Mouse (Mus musculus) midbrain, postnatal 0 days (tissue): Measurements from ENCODE around the gene Klhdc3. TPM values are rescaled to one million over a fixed set of nuclear protein-coding genes. Genes with fewer than 3 reads are reported as not detected.

ENCODE experiments used
- ATAC-seq: fragments of 200-750 bp; cut with Nextera tagmentation; 2 replicates; pipeline ENCODE4 v1.8.0; 2017; ENCODE audit warnings: moderate number of reproducible peaks, mild to moderate bottlenecking, moderate TSS enrichment, moderate library complexity; ENCODE audit not compliant: low FRiP score
- DNase-seq: peaks from one replicate; pipeline ENCODE4 v3.0.0-alpha.2; 2015; ENCODE audit warnings: low spot score
- H3K27ac ChIP-seq: fragments of 300-500 bp; sonication (generic); 2 replicates; pipeline ENCODE4 v1.5.1; 2014; ENCODE audit warnings: low read depth, mild to moderate bottlenecking, low read length, mixed read lengths
- H3K27me3 ChIP-seq: fragments of 300-500 bp; sonication (generic); 2 replicates; pipeline ENCODE4 v1.6.1; 2014; ENCODE audit warnings: low read length, control low read depth, mixed read lengths; ENCODE audit not compliant: insufficient read depth
- H3K36me3 ChIP-seq: fragments of 300-500 bp; sonication (generic); 2 replicates; pipeline ENCODE4 v1.6.1; 2014; ENCODE audit warnings: low read length, control low read depth, mixed read lengths; ENCODE audit not compliant: insufficient read depth
- H3K4me1 ChIP-seq: fragments of 300-500 bp; sonication (generic); 2 replicates; pipeline ENCODE4 v1.6.1; 2014; ENCODE audit warnings: mild to moderate bottlenecking, control low read depth, antibody characterized with exemption, low read length, mixed read lengths; ENCODE audit not compliant: insufficient read depth
- H3K4me2 ChIP-seq: fragments of 300-500 bp; sonication (generic); 2 replicates; pipeline ENCODE4 v1.6.1; 2014; ENCODE audit warnings: low read depth, mild to moderate bottlenecking, low read length, mixed read lengths; ENCODE audit not compliant: poor library complexity, severe bottlenecking
- H3K4me3 ChIP-seq: fragments of 300-500 bp; sonication (generic); 2 replicates; pipeline ENCODE4 v1.5.1; 2014; ENCODE audit warnings: low read depth, mild to moderate bottlenecking, low read length, moderate library complexity
- H3K9ac ChIP-seq: fragments of 300-500 bp; sonication (generic); replicated peaks from 2 replicates; pipeline ENCODE4 v1.6.1; 2014; ENCODE audit warnings: mild to moderate bottlenecking, low read length, moderate library complexity, mixed read lengths; ENCODE audit not compliant: poor library complexity, severe bottlenecking
- H3K9me3 ChIP-seq: fragments of 300-500 bp; sonication (generic); 2 replicates; pipeline ENCODE4 v1.6.1; 2016; ENCODE audit warnings: low read length, control low read depth
- CTCF ChIP-seq: IDR thresholded peaks from 2 replicates; pipeline ENCODE4 v1.5.1; 2016; ENCODE audit warnings: antibody characterized with exemption, mild to moderate bottlenecking
- WGBS: fragments of 180-500 bp; shearing (Covaris S2); extraction: QIAGEN DNeasy Blood & Tissue Kit; methylation state at CpG from one replicate; pipeline ENCODE4 v1.1.7; 2014; 5-methylcytosine and 5-hydroxymethylcytosine counted together
- polyA plus RNA-seq: library from polyadenylated mRNA; unstranded; fragments of >200 nt; fragmentation: Nextera tagmentation; extraction: Ambion mirVana; gene quantifications from 2 replicates; pipeline ENCODE4 v1.2.1, GENCODE M21; 2015
- total RNA-seq: library from RNA; depleted of rRNA; stranded (reverse); fragments of >200 nt; gene quantifications from 2 replicates; pipeline ENCODE4 v1.2.3, GENCODE M21; 2014

Klhdc3 gene
- total and polyA plus RNA-seq, 2 experiments from 2014 or later: 98.7 to 185 TPM

- no peaks in the 10 kb centered on the region for H3K27me3 ChIP-seq
- H3K9me3 ChIP-seq: no peaks in the 10 kb centered on the region
- peaks cover 41% of the 10 kb centered on the region for H3K36me3 ChIP-seq
- 94% methylated on average over 9 of the region's 9 CpGs for WGBS
- H3K4me3 ChIP-seq: peak within 1 kb of the TSS; percentile 91; the same call in 1 of the 2 replicates
- peak within 1 kb of the TSS; percentile 59 for H3K4me2 ChIP-seq
- DNase-seq (no peak), ATAC-seq (no peak)
- no peak for TF ChIP-seq CTCF
- peak within 1 kb of the TSS; percentile 83 for H3K9ac ChIP-seq
- H3K27ac ChIP-seq: no peak within 1 kb of the TSS
- peaks cover 22% of the 10 kb centered on the region; the same call in 1 of the 2 replicates for H3K4me1 ChIP-seq
These were observed 2.3 kb downstream of the Klhdc3 start, which contains the start of gene Mea1 for GRCm38 (mm10) chr17:46678416-46678815. Gene Mea1, plus strand, starts transcription at chr17:46678793.

- WGBS: 17% methylated on average over 15 of the region's 15 CpGs
- ATAC-seq (peak; percentile 10; the same call in 1 of the 2 replicates), DNase-seq (no peak)
- Histone ChIP-seq H3K4me1 (peaks cover 21% of the 10 kb centered on the region; the same call in 1 of the 2 replicates), H3K9ac (peak overlapping the region; percentile 55), H3K27me3 (no peaks in the 10 kb centered on the region), H3K36me3 (peaks cover 47% of the 10 kb centered on the region), H3K4me2 (peak overlapping the region; percentile 83), H3K4me3 (peak overlapping the region; percentile 58), H3K27ac (peak overlapping the region; percentile 33), H3K9me3 (no peaks in the 10 kb centered on the region)
- no peak for TF ChIP-seq CTCF
These were observed 6.0 kb downstream of the Klhdc3 start for GRCm38 (mm10) chr17:46674530-46675283.

- under 1% methylated on average over 43 of the region's 43 CpGs for WGBS
- Histone ChIP-seq H3K4me3 (peak within 1 kb of the TSS; percentile 58), H3K4me2 (peak within 1 kb of the TSS; percentile 83), H3K9ac (peak within 1 kb of the TSS; percentile 55), H3K27me3 (no peaks in the 10 kb centered on the region), H3K36me3 (peaks cover 52% of the 10 kb centered on the region), H3K9me3 (no peaks in the 10 kb centered on the region), H3K4me1 (peaks cover 14% of the 10 kb centered on the region; the same call in 1 of the 2 replicates), H3K27ac (peak within 1 kb of the TSS; percentile 55)
- DNase-seq: peak; percentile 95
- TF ChIP-seq CTCF: no peak
- ATAC-seq: peak; percentile 85
These were observed 6.7 kb downstream of the Klhdc3 start, which contains the start of gene Rrp36 for GRCm38 (mm10) chr17:46673850-46674529. Gene Rrp36, minus strand, starts transcription at chr17:46674352.

DNA sequence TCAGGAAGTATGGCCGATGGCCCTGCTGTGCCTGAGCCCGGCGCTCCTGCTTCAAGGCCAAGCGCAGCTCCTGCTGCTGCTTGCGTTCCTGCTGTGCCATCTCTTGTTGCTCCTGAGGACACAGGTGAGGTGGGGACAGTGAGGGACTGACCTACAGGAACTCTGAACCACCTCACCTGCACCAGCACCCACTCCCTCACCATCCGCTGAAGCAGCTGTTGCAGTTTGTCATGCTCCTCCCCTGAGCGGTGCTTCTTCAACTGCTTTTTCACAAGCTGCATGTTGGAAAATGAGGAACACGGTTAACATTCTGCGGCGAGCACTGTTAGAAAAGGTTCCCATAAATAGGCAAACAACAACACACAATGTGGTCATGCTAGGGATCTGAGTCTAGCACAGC, 10.8 kb downstream of the Klhdc3 start:
- H3K36me3 ChIP-seq: peaks cover 34% of the 10 kb centered on the region

GRCm38 (mm10) chr17:46667712-46668111, 13.0 kb downstream of the Klhdc3 start:
- no peak for ATAC-seq
- WGBS: 85% methylated on average over 16 of the region's 16 CpGs
- TF ChIP-seq CTCF: no peak

More for the DNA sequence above, 10.8 kb downstream of the Klhdc3 start:
- WGBS: 94% methylated on average over 10 of the region's 10 CpGs
- peaks cover 10% of the 10 kb centered on the region; the same call in 1 of the 2 replicates for H3K4me1 ChIP-seq
- no peaks in the 10 kb centered on the region for H3K27me3 ChIP-seq
- DNase-seq (no peak), ATAC-seq (no peak)
- H3K9ac ChIP-seq: no peak overlapping the region
- H3K4me2 ChIP-seq: no peak overlapping the region
- H3K4me3 ChIP-seq: no peak overlapping the region
- no peak for TF ChIP-seq CTCF
- H3K27ac ChIP-seq: no peak overlapping the region
- no peaks in the 10 kb centered on the region for H3K9me3 ChIP-seq

More at GRCm38 (mm10) chr17:46667712-46668111, 13.0 kb downstream of the Klhdc3 start:
- H3K9me3 ChIP-seq: no peaks in the 10 kb centered on the region
- H3K27me3 ChIP-seq: no peaks in the 10 kb centered on the region
- H3K4me1 ChIP-seq: no peaks in the 10 kb centered on the region
- H3K4me3 ChIP-seq: no peak overlapping the region
- peaks cover 51% of the 10 kb centered on the region for H3K36me3 ChIP-seq
- DNase-seq: no peak
- no peak overlapping the region for H3K27ac ChIP-seq
- H3K4me2 ChIP-seq: no peak overlapping the region
- no peak overlapping the region for H3K9ac ChIP-seq
